Mouse (Mus musculus) neural tube, embryonic 10.5 days (tissue): ENCODE measurements around the gene Gm20918.
"Not testable (repeated sequence)": the region's sequence is repeated elsewhere in the genome, so short reads cannot be mapped to it uniquely, and the experiment has no call there.

Source experiments
- DNase-seq: peaks from one replicate; pipeline ENCODE4 v3.0.0-alpha.2; 2017; ENCODE audit warnings: low spot score; ENCODE audit errors: extremely low spot score

Gm20918 gene

GRCm38 (mm10) chrY:5043637-5044036 is at the start of gene Gm20918:
Gene Gm20918 (plus strand): TSS chrY:5043937.
- not testable (repeated sequence) for DNase-seq
